Mouse (Mus musculus): ENCODE measurements around the gene Mup18. TPM values are rescaled to one million over a fixed set of nuclear protein-coding genes. Genes with fewer than 3 reads are reported as not detected.
"Not testable (repeated sequence)": the region's sequence is repeated elsewhere in the genome, so short reads cannot be mapped to it uniquely, and the experiment has no call there.

Mup18 gene
- polyA plus RNA-seq (2012; rRNA removed) = not detected in 2 replicates

DNA sequence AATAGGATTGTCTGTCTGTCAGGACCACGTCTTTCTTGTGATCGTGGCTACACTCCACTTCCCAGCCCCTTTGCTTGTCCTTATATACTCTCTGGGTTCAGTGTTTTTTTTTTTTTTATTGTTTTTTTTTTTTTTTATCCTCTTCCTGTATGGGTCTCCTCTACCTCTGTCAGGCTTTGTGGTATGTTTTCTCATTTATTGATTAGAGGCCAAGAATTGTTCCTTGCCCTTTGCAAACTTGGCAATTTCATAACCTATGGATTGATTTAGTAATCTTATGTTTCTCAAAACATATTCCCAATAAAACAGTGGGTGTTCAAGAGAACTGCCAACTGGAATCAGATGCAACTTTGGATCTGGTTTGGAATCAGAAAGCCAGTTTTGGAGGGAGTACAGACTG is at the start of gene Mup18:
Mup18 (minus strand) TSS at position 101 of the 400 bp plus-strand sequence.
- H3K4me1 ChIP-seq (ENCODE audit: control insufficient read depth, insufficient read depth, low read length); DNase-seq; H3K4me3 ChIP-seq (replicated peaks; ENCODE audit: extremely low read depth, low read depth, low read length): not testable (repeated sequence)
- 73% methylated on average over 2 of the region's 2 CpGs for WGBS

DNA sequence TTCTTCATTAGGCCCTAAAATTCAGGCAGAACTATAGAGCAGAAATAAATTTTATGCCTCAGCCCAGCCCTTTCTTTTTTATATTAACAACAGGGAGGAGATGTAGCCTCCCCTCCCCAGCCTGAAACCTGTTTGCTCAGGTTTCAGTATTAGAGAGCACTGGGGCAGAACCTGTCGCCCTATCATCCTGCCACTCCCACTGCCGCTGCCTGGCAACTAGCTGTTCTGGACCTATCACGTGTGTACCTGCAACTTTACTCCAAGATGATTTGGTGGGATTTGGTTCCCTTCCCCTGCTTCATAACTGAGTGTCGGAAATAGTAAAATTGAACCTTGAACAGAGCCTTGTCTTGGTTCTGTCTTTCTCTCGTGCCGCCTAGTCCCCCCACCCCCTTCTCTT is 40.4 kb upstream of the Mup18 start:
- 80% methylated on average over 6 of the region's 6 CpGs for WGBS
- not testable (repeated sequence) for H3K4me3 ChIP-seq (replicated peaks; ENCODE audit: extremely low read depth, low read depth, low read length); DNase-seq; H3K4me1 ChIP-seq (ENCODE audit: control insufficient read depth, insufficient read depth, low read length)

Other genes with a start within 250 kb of the Mup18 start
- 0.15 TPM in 1 of 2 replicates, not detected in the other for gene Mup15, start 234.4 kb downstream of the Mup18 start, polyA plus RNA-seq (2012; rRNA removed)
- gene Mup16, start 154.6 kb downstream of the Mup18 start, polyA plus RNA-seq (2012; rRNA removed) = not detected in 2 replicates
- gene Mup17, start 78.3 kb downstream of the Mup18 start, polyA plus RNA-seq (2012; rRNA removed) = not detected in 2 replicates
- not detected in 2 replicates for gene Mup19, start 108.1 kb upstream of the Mup18 start, polyA plus RNA-seq (2012; rRNA removed)
- gene Mup5, start 161.1 kb upstream of the Mup18 start, polyA plus RNA-seq (2012; rRNA removed) = not detected in 2 replicates